Mouse (Mus musculus): ENCODE data around the gene Pgap3.
A peak's percentile ranks its signal among the peaks of the same experiment; 100 is the strongest.
"Not testable (repeated sequence)": the region's sequence is repeated elsewhere in the genome, so short reads cannot be mapped to it uniquely, and the experiment has no call there.

The Pgap3 gene

GRCm38 (mm10) chr11:98382405-98382804 is 17.9 kb downstream of the Pgap3 start:
- not testable (repeated sequence) for DNase-seq (ENCODE audit: low spot score in 2 of 2)

GRCm38 (mm10) chr11:98381651-98382050 is 18.6 kb downstream of the Pgap3 start:
- no peak for DNase-seq (ENCODE audit: low spot score in 2 of 2)

DNA sequence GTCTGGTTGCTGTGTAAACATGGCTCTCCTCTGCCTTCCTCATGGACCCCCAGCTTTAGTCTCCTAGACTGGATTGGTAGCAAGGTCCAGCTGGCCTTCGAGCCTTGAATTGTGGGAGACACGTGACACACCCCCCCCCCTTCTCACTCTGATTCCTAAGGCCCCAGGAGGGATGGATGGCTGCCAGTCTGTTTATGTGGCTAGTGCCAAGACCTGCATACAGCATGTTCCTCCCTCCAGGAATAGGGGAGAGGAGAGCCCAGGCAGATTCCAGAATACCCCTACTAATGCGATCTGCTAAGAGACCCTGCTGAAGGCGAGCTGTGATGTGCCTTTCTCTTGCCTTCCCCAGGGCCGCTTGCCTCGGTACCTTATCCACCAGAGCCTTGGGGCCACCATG is 20.2 kb downstream of the Pgap3 start:
- DNase-seq (ENCODE audit: low spot score in 2 of 2) = no peak

GRCm38 (mm10) chr11:98379379-98379778 is 20.9 kb downstream of the Pgap3 start:
- DNase-seq (ENCODE audit: low spot score in 2 of 2) = no peak

DNA sequence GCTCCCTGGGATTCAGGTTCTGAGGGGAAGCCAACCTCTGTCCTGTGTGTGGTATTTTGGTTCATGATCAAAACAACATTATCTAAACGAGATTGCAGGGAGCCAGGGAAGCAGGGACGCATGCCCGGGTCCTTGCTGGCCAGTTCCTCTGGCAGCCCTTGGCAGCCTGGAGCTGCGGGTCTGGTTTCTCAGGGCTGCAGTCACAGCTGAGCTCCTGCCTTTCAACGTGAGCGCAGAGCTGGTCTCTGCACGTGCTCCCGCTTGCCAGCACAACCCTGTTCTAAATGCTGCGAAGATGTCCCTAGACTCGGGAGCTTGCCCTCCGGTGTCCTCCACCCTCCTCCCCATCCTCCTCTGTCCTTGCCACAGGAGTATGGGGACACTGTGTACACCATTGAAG is 22.5 kb downstream of the Pgap3 start:
- DNase-seq (ENCODE audit: low spot score in 2 of 2) = no peak

DNA sequence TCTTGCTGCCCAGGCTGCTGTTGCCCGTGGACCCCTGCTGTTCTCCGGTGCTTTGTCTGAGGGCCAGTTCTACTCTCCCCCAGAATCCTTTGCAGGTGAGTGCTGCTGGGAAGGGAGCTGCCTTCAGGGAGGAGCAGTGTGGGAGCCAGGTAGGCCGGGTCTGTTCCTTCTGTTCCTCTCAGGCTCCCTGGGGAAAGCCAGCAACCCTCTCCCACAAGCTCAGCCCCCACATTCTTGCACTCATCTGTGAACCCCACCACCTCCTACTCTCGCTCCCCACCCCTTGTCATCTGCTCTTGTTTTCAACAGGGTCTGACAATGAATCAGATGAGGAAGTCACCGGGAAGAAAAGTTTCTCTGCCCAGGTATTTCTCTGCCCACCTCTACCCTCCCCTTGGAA is 23.5 kb downstream of the Pgap3 start:
- no peak for DNase-seq (ENCODE audit: low spot score in 2 of 2)

GRCm38 (mm10) chr11:98374266-98374665 is 26.0 kb downstream of the Pgap3 start:
- no peak for DNase-seq (ENCODE audit: low spot score in 2 of 2)

GRCm38 (mm10) chr11:98373244-98373643 is 27.0 kb downstream of the Pgap3 start:
- no peak for DNase-seq (ENCODE audit: low spot score in 2 of 2)

GRCm38 (mm10) chr11:98372406-98372805 is 27.9 kb downstream of the Pgap3 start:
- DNase-seq (ENCODE audit: low spot score in 2 of 2) = peak; percentile 26 to 82

GRCm38 (mm10) chr11:98371556-98372240 is 28.6 kb downstream of the Pgap3 start:
- no peak for DNase-seq (ENCODE audit: low spot score in 2 of 2)

GRCm38 (mm10) chr11:98370588-98370987 is 29.7 kb downstream of the Pgap3 start:
- no peak for DNase-seq (ENCODE audit: low spot score in 2 of 2)

DNA sequence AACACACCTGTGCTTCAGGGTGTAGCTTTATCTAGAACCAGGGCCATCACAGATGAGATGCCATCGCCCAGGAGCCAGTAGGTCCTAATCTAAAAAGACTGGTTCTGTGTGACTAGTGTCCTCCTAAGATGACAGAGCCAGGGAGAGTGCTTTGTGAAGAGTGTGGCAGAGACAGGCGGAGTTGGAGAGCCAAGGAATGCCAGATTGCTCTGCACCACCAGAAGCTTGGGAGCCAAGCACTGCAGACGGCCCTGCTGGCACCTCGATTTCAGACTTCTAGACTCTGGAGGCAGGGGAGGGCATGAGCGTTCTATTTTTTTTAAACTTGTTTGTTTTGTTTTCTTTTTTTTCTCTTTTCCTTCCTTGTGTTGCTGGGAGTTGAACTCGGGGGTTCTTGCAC is 31.0 kb downstream of the Pgap3 start:
- DNase-seq (ENCODE audit: low spot score in 2 of 2) = no peak

GRCm38 (mm10) chr11:98367863-98368186 is 32.5 kb downstream of the Pgap3 start:
- DNase-seq (ENCODE audit: low spot score in 2 of 2) = no peak

DNA sequence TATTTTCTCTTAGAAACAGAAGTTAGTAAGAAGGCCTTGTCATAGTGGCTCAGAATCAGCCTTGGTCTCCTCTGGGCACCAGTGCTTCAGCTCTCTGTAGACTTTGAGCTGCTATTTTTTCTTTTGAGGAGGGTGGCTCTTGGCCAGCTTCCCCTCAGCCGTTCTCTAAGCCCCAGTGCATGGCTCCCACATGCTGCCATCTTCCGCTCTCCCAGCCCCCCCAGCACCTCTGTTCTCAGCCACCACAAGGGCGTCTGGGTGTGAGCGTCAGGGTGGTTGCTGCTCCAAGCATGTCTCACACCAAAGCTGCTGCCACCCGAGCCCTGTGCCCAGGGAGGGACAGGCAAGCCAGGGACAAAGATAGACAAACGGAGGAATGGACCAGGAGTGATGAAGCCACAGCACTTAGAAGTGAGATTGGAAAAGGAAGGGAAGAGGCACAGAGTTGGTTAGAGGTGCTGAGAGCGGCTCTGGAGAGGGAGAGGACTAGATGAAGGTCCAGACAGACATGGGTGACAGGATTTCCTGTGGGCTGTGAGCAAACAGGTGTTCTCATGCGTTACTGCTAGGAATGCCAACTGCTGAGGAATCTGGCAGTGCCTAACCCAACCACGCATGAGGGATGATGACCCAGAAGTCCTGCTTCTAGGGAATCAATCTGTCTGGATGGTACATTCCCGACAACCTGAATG is 33.0 kb downstream of the Pgap3 start:
- DNase-seq (ENCODE audit: low spot score in 2 of 2) = peak; percentile 40 to 54

DNA sequence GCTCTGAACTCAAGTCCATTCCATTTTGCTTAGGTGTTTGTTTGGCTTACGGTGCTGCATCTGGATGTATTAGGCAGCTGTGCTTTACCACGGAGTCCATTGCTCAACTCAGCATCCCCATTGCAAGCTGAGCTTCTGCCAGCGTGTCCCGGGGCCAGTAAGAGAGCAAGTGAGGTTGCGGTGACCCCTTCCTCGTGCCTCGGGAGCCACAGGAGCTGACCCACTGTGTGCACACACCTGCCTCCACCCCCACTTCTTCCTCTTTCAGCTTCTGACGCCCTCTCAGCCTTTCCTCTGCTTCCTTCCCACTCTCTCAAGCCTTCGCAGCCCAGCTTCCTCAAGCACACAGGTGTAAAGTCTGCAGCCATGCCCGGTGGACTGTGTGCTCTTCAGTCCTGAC is 34.0 kb downstream of the Pgap3 start:
- DNase-seq (ENCODE audit: low spot score in 2 of 2) = no peak

GRCm38 (mm10) chr11:98364410-98364809 is 35.9 kb downstream of the Pgap3 start:
- DNase-seq (ENCODE audit: low spot score in 2 of 2) = no peak

DNA sequence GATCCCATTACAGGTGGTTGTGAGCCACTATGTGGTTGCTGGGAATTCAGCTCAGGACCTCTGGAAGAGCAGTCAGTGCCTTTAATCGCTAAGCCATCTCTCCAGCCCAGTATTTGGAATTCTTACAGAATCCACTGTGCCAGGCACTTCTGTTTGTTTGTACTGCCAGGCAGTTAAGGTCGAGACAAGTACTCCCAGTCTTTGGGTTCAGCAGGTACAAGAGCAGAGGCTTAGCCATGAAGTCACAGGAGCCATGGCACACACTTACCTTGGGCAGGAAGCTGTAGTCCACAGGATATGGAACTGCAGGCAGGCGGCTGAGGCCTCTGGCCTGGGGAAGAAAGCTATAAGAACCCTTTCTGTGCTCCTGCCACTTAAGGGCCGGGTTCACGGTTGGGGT is 36.5 kb downstream of the Pgap3 start:
- DNase-seq (ENCODE audit: low spot score in 2 of 2) = no peak

DNA sequence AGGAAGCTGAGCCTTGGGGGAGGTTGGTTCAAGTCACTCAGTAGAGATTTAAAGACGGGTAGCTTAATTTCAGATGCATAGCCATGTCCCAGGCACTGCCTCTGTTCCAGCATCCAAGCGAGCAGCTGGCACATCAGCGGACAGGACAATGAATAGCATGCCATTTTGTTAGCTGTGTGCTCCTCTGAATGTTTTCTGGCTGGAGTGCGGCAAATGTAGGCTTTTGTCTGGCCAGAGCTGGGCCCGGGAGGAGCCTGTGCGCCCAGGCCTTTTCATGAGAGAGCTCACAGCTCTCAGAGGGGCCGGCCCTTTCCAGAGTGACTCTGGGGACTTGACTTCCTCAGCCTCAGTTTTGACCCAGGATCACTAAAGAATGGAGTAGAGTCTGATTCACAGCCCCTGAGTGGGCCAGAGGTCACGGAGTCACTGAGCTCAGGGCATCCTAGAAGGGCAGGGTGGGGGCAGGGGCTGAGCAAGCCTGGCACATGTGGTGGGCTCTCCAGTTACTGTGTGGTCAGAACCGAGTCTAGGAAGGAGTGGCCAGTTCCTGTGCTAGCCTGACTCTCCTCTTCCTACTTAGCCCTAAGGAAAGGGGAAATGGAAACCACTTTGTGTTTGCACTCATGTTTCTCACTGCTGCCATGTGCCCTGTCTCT is 39.3 kb downstream of the Pgap3 start:
- no peak for DNase-seq (ENCODE audit: low spot score in 2 of 2)

GRCm38 (mm10) chr11:98358161-98359083 is 41.9 kb downstream of the Pgap3 start, which contains the start of gene Stard3:
Gene Stard3 (plus strand): TSS chr11:98358368.
- peak; percentile 90 to 93 for DNase-seq (ENCODE audit: low spot score in 2 of 2)

- no peak for DNase-seq (ENCODE audit: low spot score in 2 of 2)
Measured at GRCm38 (mm10) chr11:98357396-98358160, 42.7 kb downstream of the Pgap3 start.

Data from thymus, postnatal 10 days (tissue).